Mouse (Mus musculus) stomach, embryonic 14.5 days (tissue): ENCODE measurements around the gene Tigar. TPM values are rescaled to one million over a fixed set of nuclear protein-coding genes. Genes with fewer than 3 reads are reported as not detected.

Source experiments
- ATAC-seq: fragments of 200-750 bp; cut with Nextera tagmentation; 2 replicates; pipeline ENCODE4 v1.8.0; 2017; ENCODE audit warnings: low read depth, moderate TSS enrichment; ENCODE audit not compliant: insufficient number of reproducible peaks, insufficient read depth, low FRiP score
- H3K27ac ChIP-seq: fragments of 300-500 bp; sonication (generic); 2 replicates; pipeline ENCODE4 v1.5.1; 2014; ENCODE audit warnings: mild to moderate bottlenecking, low read length, moderate library complexity, mixed read lengths
- H3K27me3 ChIP-seq: fragments of 300-500 bp; sonication (generic); 2 replicates; pipeline ENCODE4 v1.6.1; 2014; ENCODE audit warnings: low read length, control low read depth, mixed read lengths; ENCODE audit not compliant: control insufficient read depth, insufficient read depth
- H3K36me3 ChIP-seq: fragments of 300-500 bp; sonication (generic); 2 replicates; pipeline ENCODE4 v1.6.1; 2014; ENCODE audit warnings: mild to moderate bottlenecking, control low read depth, low read length, moderate library complexity, mixed read lengths; ENCODE audit not compliant: control insufficient read depth, insufficient read depth
- H3K4me1 ChIP-seq: fragments of 300-500 bp; sonication (generic); 2 replicates; pipeline ENCODE4 v1.6.1; 2014; ENCODE audit warnings: low read length, control low read depth, mixed read lengths; ENCODE audit not compliant: control insufficient read depth, insufficient read depth
- H3K4me2 ChIP-seq: fragments of 300-500 bp; sonication (generic); replicated peaks from 2 replicates; pipeline ENCODE4 v1.6.1; 2014; ENCODE audit warnings: low read depth, low read length, control low read depth
- H3K4me3 ChIP-seq: fragments of 300-500 bp; sonication (generic); 2 replicates; pipeline ENCODE4 v1.5.1; 2014; ENCODE audit warnings: low read depth, low read length, control low read depth
- H3K9ac ChIP-seq: fragments of 300-500 bp; sonication (generic); replicated peaks from 2 replicates; pipeline ENCODE4 v1.6.1; 2014; ENCODE audit warnings: low read depth, mild to moderate bottlenecking, control low read depth, low read length, moderate library complexity, mixed read lengths
- H3K9me3 ChIP-seq: fragments of 300-500 bp; sonication (generic); 2 replicates; pipeline ENCODE4 v1.6.1; 2016; ENCODE audit warnings: low read depth, low read length, control low read depth; ENCODE audit not compliant: control insufficient read depth
- WGBS: fragments of 180-500 bp; shearing (Covaris S2); extraction: QIAGEN DNeasy Blood & Tissue Kit; methylation state at CpG from one replicate; pipeline ENCODE4 v1.1.7; 2014; 5-methylcytosine and 5-hydroxymethylcytosine counted together
- polyA plus RNA-seq: library from polyadenylated mRNA; unstranded; fragments of >200 nt; fragmentation: Nextera tagmentation; extraction: Ambion mirVana; gene quantifications from 2 replicates; pipeline ENCODE4 v1.2.1, GENCODE M21; 2014

Tigar gene
- polyA plus RNA-seq, 1 experiment from 2014 or later = 3.8 TPM

- Histone ChIP-seq H3K27me3 (no peaks in the 10 kb centered on the region), H3K9me3 (no peaks in the 10 kb centered on the region), H3K4me3 (no peak overlapping the region), H3K36me3 (no peaks in the 10 kb centered on the region), H3K4me2 (no peak overlapping the region), H3K9ac (no peak overlapping the region), H3K27ac (no peak overlapping the region), H3K4me1 (no peaks in the 10 kb centered on the region)
- 45% methylated on average over 6 of the region's 6 CpGs for WGBS
- 0 out of 2 replicates have a peak, but pooled peaks have one; percentile 33 for ATAC-seq
Observed at GRCm38 (mm10) chr6:127044909-127045308, 64.4 kb downstream of the Tigar start.

Other genes starting within 250 kb of the Tigar start
- 0.42 TPM in 1 of 2 replicates, not detected in the other for gene Dyrk4, start 187.7 kb downstream of the Tigar start, polyA plus RNA-seq
- gene Rad51ap1, start 170.0 kb downstream of the Tigar start, polyA plus RNA-seq = 62.1 and 73.4 TPM in 2 replicates
- gene D6Wsu163e, start 169.6 kb downstream of the Tigar start, polyA plus RNA-seq = 17.6 and 19.5 TPM in 2 replicates
- not detected in 2 replicates for gene Fgf6, start 94.0 kb downstream of the Tigar start, polyA plus RNA-seq
- not detected in 2 replicates for gene Fgf23, start 36.7 kb downstream of the Tigar start, polyA plus RNA-seq
- 1,255 and 1,268 TPM in 2 replicates for gene Ccnd2, start 42.6 kb upstream of the Tigar start, polyA plus RNA-seq